Mouse (Mus musculus): ENCODE measurements at regions not wholly inside any gene's neighbourhood (a gene's known extent, or its start where the extent isn't known, plus 50 kb on each side); places are given as distances from the start of the nearest gene placed in this dataset.

GRCm38 (mm10) chr15:63060826-63061225 is 784.2 kb downstream of the Gsdmc2 start:
- Histone ChIP-seq H3K27me3 (replicated peaks) (no peaks in the 10 kb centered on the region), H3K9me3 (replicated peaks; ENCODE audit: low read length) (no peaks in the 10 kb centered on the region), H3K4me1 (ENCODE audit: control insufficient read depth in 1 of 2, insufficient read depth in 2 of 2) (no peaks in the 10 kb centered on the region), H3K4me2 (ENCODE audit: insufficient read depth, low read depth, poor library complexity, severe bottlenecking) (no peak overlapping the region), H3K36me3 (replicated peaks in 1 of 2; ENCODE audit: control insufficient read depth in 1 of 2, insufficient read depth in 1 of 2, low read length in 1 of 2) (no peaks in the 10 kb centered on the region), H3K9ac (ENCODE audit: insufficient read depth, low read depth) (no peak overlapping the region), H3K27ac (ENCODE audit: insufficient read depth, low read depth) (no peak overlapping the region), H3K4me3 (replicated peaks in 1 of 3; ENCODE audit: low read depth in 2 of 3, low read length in 2 of 3, poor library complexity in 1 of 3) (no peak overlapping the region), H3K79me2 (replicated peaks; ENCODE audit: control insufficient read depth, extremely low read depth, insufficient read depth, poor library complexity, severe bottlenecking) (no peaks in the 10 kb centered on the region)
- in situ Hi-C loops (cut with MboI; ENCODE audit: low pct_ligation_motif_present, low pct_unique_long_range_greater_than_20kb, low sequenced_read_pairs) (no loop called here), dilution Hi-C loops (cut with MboI; ENCODE audit: extremely low pct_ligation_motif_present, extremely low pct_unique_long_range_greater_than_20kb, low sequenced_read_pairs) (no loop called here)
- no peak for TF ChIP-seq HCFC1 (IDR thresholded peaks at IDR 0.05; ENCODE audit: low read depth, low read length)
- TF ChIP-seq MAFK (IDR thresholded peaks at IDR 0.05; ENCODE audit: insufficient replicate concordance, low read length), result no peak
- no peak for TF ChIP-seq PAX5 (IDR thresholded peaks at IDR 0.05; ENCODE audit: low read length)
- TF ChIP-seq USF2 (conservative IDR thresholded peaks at IDR 0.05; ENCODE audit: low read depth, low read length), result no peak
- no peak for TF ChIP-seq IRF4 (IDR thresholded peaks at IDR 0.05; ENCODE audit: low read depth, low read length)
- TF ChIP-seq BHLHE40 (IDR thresholded peaks at IDR 0.05; ENCODE audit: low read depth, low read length), result no peak
- TF ChIP-seq MEF2A (IDR thresholded peaks at IDR 0.05; ENCODE audit: borderline replicate concordance, low read depth, low read length), result no peak
- TF ChIP-seq SMC3 (IDR thresholded peaks at IDR 0.05; ENCODE audit: low read depth, low read length), result no peak
- TF ChIP-seq UBTF (IDR thresholded peaks at IDR 0.05; ENCODE audit: low read depth, low read length), result no peak
- DNase-seq (ENCODE audit: extremely low read depth), result no peak

- no peaks in the 10 kb centered on the region for H3K27me3 ChIP-seq (replicated peaks)
- H3K4me3 ChIP-seq (replicated peaks in 1 of 3; ENCODE audit: low read depth in 2 of 3, low read length in 2 of 3, poor library complexity in 1 of 3), result no peak overlapping the region
- in situ Hi-C loops (cut with MboI; ENCODE audit: low pct_ligation_motif_present, low pct_unique_long_range_greater_than_20kb, low sequenced_read_pairs), result no loop called here
- TF ChIP-seq NRF1 (IDR thresholded peaks at IDR 0.05; ENCODE audit: low read depth, low read length), result no peak
- no peaks in the 10 kb centered on the region for H3K36me3 ChIP-seq (replicated peaks in 1 of 2; ENCODE audit: control insufficient read depth in 1 of 2, insufficient read depth in 1 of 2, low read length in 1 of 2)
- H3K4me1 ChIP-seq (ENCODE audit: control insufficient read depth in 1 of 2, insufficient read depth in 2 of 2), result peaks cover 0 to 9% of the 10 kb centered on the region in 2 experiments; a peak in 1 of 4 replicates
- no peaks in the 10 kb centered on the region for H3K79me2 ChIP-seq (replicated peaks; ENCODE audit: control insufficient read depth, extremely low read depth, insufficient read depth, poor library complexity, severe bottlenecking)
- dilution Hi-C loops (cut with MboI; ENCODE audit: extremely low pct_ligation_motif_present, extremely low pct_unique_long_range_greater_than_20kb, low sequenced_read_pairs), result no loop called here
- no peak overlapping the region for H3K9ac ChIP-seq (ENCODE audit: insufficient read depth, low read depth)
- no peak overlapping the region for H3K4me2 ChIP-seq (ENCODE audit: insufficient read depth, low read depth, poor library complexity, severe bottlenecking)
- H3K27ac ChIP-seq (ENCODE audit: insufficient read depth, low read depth), result no peak overlapping the region
- no peak for DNase-seq (ENCODE audit: extremely low read depth)
- H3K9me3 ChIP-seq (replicated peaks; ENCODE audit: low read length), result no peaks in the 10 kb centered on the region
Observed at GRCm38 (mm10) chr15:63052570-63053255, 792.3 kb downstream of the Gsdmc2 start.

GRCm38 (mm10) chr15:63050033-63050432 is 794.9 kb downstream of the Gsdmc2 start:
- Histone ChIP-seq H3K9me3 (replicated peaks; ENCODE audit: low read length) (no peaks in the 10 kb centered on the region), H3K27ac (ENCODE audit: insufficient read depth, low read depth) (no peak overlapping the region), H3K4me1 (ENCODE audit: control insufficient read depth in 1 of 2, insufficient read depth in 2 of 2) (peaks cover 0 to 9% of the 10 kb centered on the region in 2 experiments; a peak in 1 of 4 replicates), H3K27me3 (replicated peaks) (no peaks in the 10 kb centered on the region), H3K79me2 (replicated peaks; ENCODE audit: control insufficient read depth, extremely low read depth, insufficient read depth, poor library complexity, severe bottlenecking) (no peaks in the 10 kb centered on the region), H3K9ac (ENCODE audit: insufficient read depth, low read depth) (no peak overlapping the region), H3K4me2 (ENCODE audit: insufficient read depth, low read depth, poor library complexity, severe bottlenecking) (no peak overlapping the region), H3K4me3 (replicated peaks in 1 of 3; ENCODE audit: low read depth in 2 of 3, low read length in 2 of 3, poor library complexity in 1 of 3) (no peak overlapping the region), H3K36me3 (replicated peaks in 1 of 2; ENCODE audit: control insufficient read depth in 1 of 2, insufficient read depth in 1 of 2, low read length in 1 of 2) (no peaks in the 10 kb centered on the region)
- no peak for TF ChIP-seq MAFK (IDR thresholded peaks at IDR 0.05; ENCODE audit: insufficient replicate concordance, low read length)
- no peak for TF ChIP-seq MAZ (IDR thresholded peaks at IDR 0.05; ENCODE audit: low read depth, low read length)
- TF ChIP-seq SMC3 (IDR thresholded peaks at IDR 0.05; ENCODE audit: low read depth, low read length), result no peak
- TF ChIP-seq ZMIZ1 (IDR thresholded peaks at IDR 0.05; ENCODE audit: low read depth, low read length), result no peak
- no peak for TF ChIP-seq MEF2A (IDR thresholded peaks at IDR 0.05; ENCODE audit: borderline replicate concordance, low read depth, low read length)
- no peak for TF ChIP-seq ETS1 (conservative IDR thresholded peaks at IDR 0.05; ENCODE audit: low read depth, low read length)
- TF ChIP-seq JUN (IDR thresholded peaks at IDR 0.05; ENCODE audit: insufficient read depth, low read depth, low read length), result no peak
- TF ChIP-seq IRF4 (IDR thresholded peaks at IDR 0.05; ENCODE audit: low read depth, low read length), result no peak
- TF ChIP-seq USF1 (IDR thresholded peaks at IDR 0.05; ENCODE audit: low read depth, low read length), result no peak
- TF ChIP-seq NRF1 (IDR thresholded peaks at IDR 0.05; ENCODE audit: low read depth, low read length), result no peak
- no peak for TF ChIP-seq CHD2 (IDR thresholded peaks at IDR 0.05; ENCODE audit: low read length)
- TF ChIP-seq NELFE (IDR thresholded peaks at IDR 0.05; ENCODE audit: low read depth, low read length), result no peak
- no peak for TF ChIP-seq JUND (conservative IDR thresholded peaks at IDR 0.05; ENCODE audit: low read depth, low read length)
- no peak for TF ChIP-seq TBP (conservative IDR thresholded peaks at IDR 0.05; ENCODE audit: low read depth, low read length)
- TF ChIP-seq PAX5 (IDR thresholded peaks at IDR 0.05; ENCODE audit: low read length), result no peak
- no peak for TF ChIP-seq ZNF384 (IDR thresholded peaks at IDR 0.05; ENCODE audit: low read depth, low read length)
- TF ChIP-seq E2F4 (IDR thresholded peaks at IDR 0.05; ENCODE audit: insufficient replicate concordance, low read depth, low read length), result no peak
- no peak for TF ChIP-seq RCOR1 (conservative IDR thresholded peaks at IDR 0.05; ENCODE audit: low read depth, low read length)
- no peak for TF ChIP-seq MAX (IDR thresholded peaks at IDR 0.05; ENCODE audit: low read length)
- in situ Hi-C loops (cut with MboI; ENCODE audit: low pct_ligation_motif_present, low pct_unique_long_range_greater_than_20kb, low sequenced_read_pairs), result no loop called here
- peak; percentile 5 for DNase-seq (ENCODE audit: extremely low read depth)
- dilution Hi-C loops (cut with MboI; ENCODE audit: extremely low pct_ligation_motif_present, extremely low pct_unique_long_range_greater_than_20kb, low sequenced_read_pairs), result no loop called here
